Mouse (Mus musculus): ENCODE data around the gene Palmd.

Palmd gene

GRCm38 (mm10) chr3:116968540-116968997 is at the start of gene Palmd:
TSS of gene Palmd (minus strand) at chr3:116968987.
- no peak for DNase-seq

GRCm38 (mm10) chr3:117010182-117010581 is 41.4 kb upstream of the Palmd start:
- no peak for DNase-seq

GRCm38 (mm10) chr3:117007340-117007739 is 38.6 kb upstream of the Palmd start:
- no peak for DNase-seq

- DNase-seq: no peak
Measured at GRCm38 (mm10) chr3:117006636-117007035, 37.8 kb upstream of the Palmd start.

- DNase-seq: no peak
Measured at GRCm38 (mm10) chr3:117003379-117003778, 34.6 kb upstream of the Palmd start.

GRCm38 (mm10) chr3:117001686-117002485 is 33.1 kb upstream of the Palmd start:
- no peak for DNase-seq

GRCm38 (mm10) chr3:116993011-116993410 is 24.2 kb upstream of the Palmd start:
- no peak for DNase-seq

- DNase-seq: no peak
Measured at GRCm38 (mm10) chr3:116991180-116991579, 22.4 kb upstream of the Palmd start.

GRCm38 (mm10) chr3:116988221-116988620 is 19.4 kb upstream of the Palmd start:
- DNase-seq: no peak

GRCm38 (mm10) chr3:116986451-116986850 is 17.7 kb upstream of the Palmd start:
- no peak for DNase-seq

- DNase-seq: no peak
Measured at GRCm38 (mm10) chr3:116985741-116986140, 17.0 kb upstream of the Palmd start.

GRCm38 (mm10) chr3:116985042-116985455 is 16.3 kb upstream of the Palmd start:
- no peak for DNase-seq

- no peak for DNase-seq
Measured at GRCm38 (mm10) chr3:116981811-116982575, 13.2 kb upstream of the Palmd start.

- DNase-seq: no peak
Measured at GRCm38 (mm10) chr3:116969786-116970185, 999 bp upstream of the Palmd start.

GRCm38 (mm10) chr3:116969003-116969402 is 216 bp upstream of the Palmd start:
- no peak for DNase-seq

- no peak for DNase-seq
Measured at GRCm38 (mm10) chr3:116967967-116968366, 820 bp downstream of the Palmd start, which contains the start of gene 4930455H04Rik. TSS of gene 4930455H04Rik (plus strand) at chr3:116968267.

GRCm38 (mm10) chr3:116967436-116967835 is 1.4 kb downstream of the Palmd start:
- DNase-seq: no peak

GRCm38 (mm10) chr3:116966800-116967199 is 2.0 kb downstream of the Palmd start:
- no peak for DNase-seq

GRCm38 (mm10) chr3:116966225-116966624 is 2.6 kb downstream of the Palmd start:
- DNase-seq: no peak

GRCm38 (mm10) chr3:116964426-116964825 is 4.4 kb downstream of the Palmd start:
- DNase-seq: no peak

- no peak for DNase-seq
Measured at GRCm38 (mm10) chr3:116963213-116963612, 5.6 kb downstream of the Palmd start.

- no peak for DNase-seq
Measured at GRCm38 (mm10) chr3:116961354-116962142, 7.2 kb downstream of the Palmd start.

- DNase-seq: no peak
Measured at GRCm38 (mm10) chr3:116960414-116960813, 8.4 kb downstream of the Palmd start.
